Mouse (Mus musculus) leukemia stem cell, adult 10-12 weeks (primary cell): ENCODE results near the gene Wdr61. TPM values are rescaled to one million over a fixed set of nuclear protein-coding genes. Genes with fewer than 3 reads are reported as not detected.

Experiments
- polyA plus RNA-seq: library from polyadenylated mRNA; stranded (reverse); fragments of >175 nt; gene quantifications from 2 replicates; pipeline ENCODE4 v1.2.3, GENCODE M21; 2012; ENCODE audit warnings: low replicate concordance

Wdr61 gene
- polyA plus RNA-seq = 2.3 and 39.0 TPM in 2 replicates

DNA sequence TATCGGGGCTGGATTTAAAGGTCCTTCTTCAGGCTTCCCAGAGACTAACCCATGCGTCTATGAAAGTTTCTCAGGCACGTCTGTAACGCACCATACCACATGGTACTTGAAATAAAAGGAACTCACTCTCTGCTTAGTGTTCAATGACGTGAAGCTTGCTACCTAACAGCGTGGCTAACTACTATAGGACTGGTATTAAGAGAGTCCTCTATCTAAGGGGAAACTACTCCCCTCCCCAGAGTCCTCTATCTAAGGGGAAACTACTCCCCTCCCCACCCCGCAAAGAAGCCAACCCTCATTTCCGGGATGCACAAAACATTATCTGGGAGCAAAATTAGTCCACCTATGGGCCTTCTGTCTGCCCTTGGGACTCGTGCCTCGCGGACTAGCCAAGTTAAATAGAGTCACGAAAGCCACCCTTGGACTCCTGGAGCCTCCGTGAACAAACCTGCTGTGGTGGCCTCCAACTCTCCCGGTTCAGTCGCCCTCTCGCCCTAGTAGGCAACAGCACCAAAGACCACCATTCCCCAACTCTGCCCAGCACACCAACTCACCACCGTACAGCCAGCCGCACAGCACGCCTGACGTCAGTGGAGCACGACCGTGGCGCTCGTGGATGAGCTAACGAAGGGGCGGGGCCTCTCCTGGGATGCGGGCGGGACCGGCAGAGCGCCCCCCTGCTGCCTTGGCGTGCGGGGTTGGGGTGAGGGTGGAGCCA, at the start of gene Wdr61:
Gene Wdr61, minus strand, starts transcription at position 599 of the 718 bp plus-strand sequence.

DNA sequence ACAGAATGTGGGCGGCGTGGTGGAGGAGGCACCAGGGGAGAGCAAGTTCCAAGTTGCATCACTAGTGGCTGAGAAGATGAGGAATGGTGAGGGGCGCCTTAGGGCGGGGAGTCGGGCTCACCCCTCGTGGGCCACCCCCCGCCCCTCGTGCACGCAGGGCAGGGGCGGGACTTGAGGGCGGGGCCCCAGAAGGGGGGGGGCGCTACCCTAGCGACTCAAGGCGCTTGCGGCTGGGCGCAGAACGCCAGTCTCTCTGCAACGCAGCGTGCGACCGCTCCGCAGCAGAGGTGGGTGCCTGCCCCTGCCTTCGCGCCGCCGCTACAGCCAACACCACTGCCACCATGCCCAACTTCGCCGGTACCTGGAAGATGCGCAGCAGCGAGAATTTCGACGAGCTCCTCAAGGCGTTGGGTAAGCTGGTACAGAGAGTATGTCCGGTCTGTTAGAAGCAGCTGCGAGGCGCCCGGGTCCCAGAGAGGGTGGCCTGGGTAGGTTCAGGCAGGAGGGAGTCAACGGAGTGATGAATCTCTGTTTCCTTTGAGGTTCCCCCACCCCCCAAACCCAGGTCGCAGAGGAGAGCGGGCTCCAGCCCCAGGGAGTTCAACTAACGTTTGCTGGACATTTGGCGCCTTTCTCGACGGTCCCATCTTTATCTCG, 30.4 kb upstream of the Wdr61 start, which contains the start of gene Crabp1:
Gene Crabp1, plus strand, starts transcription at position 188 of the 657 bp plus-strand sequence.

GRCm38 (mm10) chr9:54698318-54699086, 35.8 kb downstream of the Wdr61 start, which contains the start of gene Dnaja4:
Dnaja4 (plus strand) TSS chr9:54698873.

Other genes with a start within 250 kb of the Wdr61 start
- gene Dmxl2, start 232.9 kb downstream of the Wdr61 start, polyA plus RNA-seq = 0.26 and 0.79 TPM in 2 replicates
- gene Sh2d7, start 195.5 kb downstream of the Wdr61 start, polyA plus RNA-seq = not detected in 2 replicates
- gene Cib2, start 174.3 kb downstream of the Wdr61 start, polyA plus RNA-seq = 2.3 and 2.5 TPM in 2 replicates
- gene Idh3a, start 148.2 kb downstream of the Wdr61 start, polyA plus RNA-seq = 5.7 and 25.3 TPM in 2 replicates
- 0.30 and 0.48 TPM in 2 replicates for gene Acsbg1, start 72.6 kb downstream of the Wdr61 start, polyA plus RNA-seq
- gene Dnaja4, start 35.6 kb downstream of the Wdr61 start, polyA plus RNA-seq = 10.8 and 12.0 TPM in 2 replicates
- not detected in 2 replicates for gene Crabp1, start 30.2 kb upstream of the Wdr61 start, polyA plus RNA-seq
- gene Ireb2, start 129.3 kb upstream of the Wdr61 start, polyA plus RNA-seq = 0.34 and 1.4 TPM in 2 replicates
- gene Hykk, start 182.8 kb upstream of the Wdr61 start, polyA plus RNA-seq = 0.39 TPM in 1 of 2 replicates, not detected in the other
- gene Psma4, start 216.3 kb upstream of the Wdr61 start, polyA plus RNA-seq = 1.4 and 3.9 TPM in 2 replicates
- not detected in 2 replicates for gene AY074887, start 216.5 kb upstream of the Wdr61 start, polyA plus RNA-seq
- not detected in 2 replicates for gene Chrna5, start 246.4 kb upstream of the Wdr61 start, polyA plus RNA-seq